Mouse (Mus musculus) gastrocnemius, adult 18-20 months (tissue): ENCODE results near the gene Toporsl. TPM values are rescaled to one million over a fixed set of nuclear protein-coding genes. Genes with fewer than 3 reads are reported as not detected.

Experiments used
- DNase-seq: peaks from one replicate; pipeline ENCODE4 v3.0.0; 2021; ENCODE audit warnings: low spot score
- long read RNA-seq, 2 experiments: library from polyadenylated mRNA; stranded (forward); transcript quantifications; one replicate each; pipeline ENCODE4 v2.0.0; 2021
- total RNA-seq, 2 experiments: library from RNA; stranded (reverse); gene quantifications; 2 replicates each; pipeline ENCODE4 v1.2.3; 2021

Toporsl gene
- total RNA-seq = not detected
- long read RNA-seq, experiment 1 = 0 reads
- long read RNA-seq, experiment 2 = 0 reads

DNA sequence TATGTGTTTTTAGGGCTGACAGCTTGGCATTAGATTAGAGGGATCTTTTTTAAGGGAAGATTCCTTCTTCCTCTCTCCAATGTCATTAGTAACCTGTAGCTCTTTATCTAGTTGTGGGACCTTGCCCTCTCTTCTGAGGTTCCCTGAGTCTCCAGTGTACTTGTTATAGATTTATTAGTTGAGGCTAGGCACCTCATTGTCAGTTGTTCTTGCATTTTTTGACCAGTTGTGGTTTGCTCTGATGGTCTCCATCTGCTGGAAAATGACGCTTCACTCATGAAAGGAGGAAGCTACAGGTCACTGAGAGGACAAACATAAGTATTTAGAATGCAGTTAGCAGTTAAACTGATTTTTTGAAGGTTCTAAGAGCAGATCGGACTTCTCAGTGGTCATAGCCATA lies at the start of gene Toporsl:
Gene Toporsl (plus strand): TSS at position 348 of the 400 bp plus-strand sequence.
- DNase-seq = no peak

DNA sequence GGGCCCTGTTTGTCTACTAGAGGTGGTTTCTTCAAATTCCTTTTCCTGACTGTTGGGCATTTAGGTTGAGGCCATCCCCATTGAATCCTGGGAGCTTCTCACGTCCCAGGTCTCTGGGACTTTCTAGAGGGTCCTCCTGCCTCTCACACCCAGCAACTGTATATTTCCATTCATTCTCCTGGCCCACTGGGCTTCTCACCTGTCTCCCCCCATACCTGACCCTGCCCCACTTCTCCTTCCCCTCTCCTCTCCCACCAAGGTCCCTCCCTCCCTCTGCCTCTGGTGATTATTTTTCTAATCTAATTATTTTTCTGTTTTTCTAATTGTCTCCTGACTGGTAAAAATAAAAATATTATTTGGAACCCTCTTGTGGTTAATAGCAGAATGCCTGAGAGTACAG lies 38.4 kb upstream of the Toporsl start:
- no peak for DNase-seq

GRCm38 (mm10) chr4:52558080-52558479 lies 38.0 kb upstream of the Toporsl start:
- DNase-seq = no peak

- no peak for DNase-seq
Observed at GRCm38 (mm10) chr4:52563859-52564258, 32.2 kb upstream of the Toporsl start.

DNA sequence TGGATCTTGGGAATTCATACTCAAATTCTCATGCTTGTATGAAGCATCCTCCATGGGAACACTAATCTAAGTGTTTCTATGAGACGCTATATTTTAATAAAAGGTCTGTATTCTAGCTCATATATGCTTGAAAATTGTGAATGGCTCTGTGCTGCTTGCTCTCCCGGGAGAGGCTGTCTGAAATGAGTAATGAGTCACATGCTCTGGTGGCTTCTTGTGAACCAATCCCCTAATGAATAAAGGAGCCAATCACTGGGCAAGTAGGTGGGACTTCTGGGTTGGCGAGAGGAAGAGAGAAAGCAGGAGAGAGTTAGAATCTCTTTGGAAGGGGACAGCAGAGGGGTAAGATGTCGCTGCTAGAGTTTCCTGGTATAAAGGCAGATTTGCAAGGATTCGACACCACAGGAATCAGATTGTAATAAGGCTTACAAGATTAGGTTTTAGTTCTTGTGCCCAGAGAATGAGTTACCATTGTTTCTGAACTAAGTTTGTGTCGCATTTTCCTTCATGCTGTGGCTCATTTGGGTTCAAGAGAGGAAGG lies 9.8 kb upstream of the Toporsl start:
- no peak for DNase-seq

DNA sequence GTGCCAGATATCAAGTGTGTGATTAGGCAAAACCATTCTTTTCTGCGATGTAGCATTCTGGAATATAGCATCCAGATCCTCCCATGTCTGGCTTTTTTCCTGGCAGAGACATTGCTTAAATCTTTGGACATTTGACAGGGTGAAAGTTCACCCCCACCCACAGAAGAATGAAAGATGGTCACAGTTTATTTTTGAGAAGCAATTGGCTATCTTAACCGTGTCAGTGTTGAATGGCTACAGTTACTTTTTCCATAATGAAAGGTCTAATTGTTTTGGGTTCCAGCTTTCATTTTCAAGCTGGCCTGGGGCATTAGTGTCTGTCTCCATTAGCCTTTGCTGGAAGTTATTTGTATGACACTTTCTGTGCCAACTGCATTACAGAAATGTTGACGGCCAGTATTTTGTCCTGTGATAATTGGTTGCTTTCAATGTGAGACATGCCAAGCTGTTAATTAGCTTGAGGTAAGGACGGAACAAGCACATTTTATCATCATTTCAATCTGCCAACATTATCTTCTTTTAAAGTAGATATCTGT lies 2.2 kb upstream of the Toporsl start:
- no peak for DNase-seq

DNA sequence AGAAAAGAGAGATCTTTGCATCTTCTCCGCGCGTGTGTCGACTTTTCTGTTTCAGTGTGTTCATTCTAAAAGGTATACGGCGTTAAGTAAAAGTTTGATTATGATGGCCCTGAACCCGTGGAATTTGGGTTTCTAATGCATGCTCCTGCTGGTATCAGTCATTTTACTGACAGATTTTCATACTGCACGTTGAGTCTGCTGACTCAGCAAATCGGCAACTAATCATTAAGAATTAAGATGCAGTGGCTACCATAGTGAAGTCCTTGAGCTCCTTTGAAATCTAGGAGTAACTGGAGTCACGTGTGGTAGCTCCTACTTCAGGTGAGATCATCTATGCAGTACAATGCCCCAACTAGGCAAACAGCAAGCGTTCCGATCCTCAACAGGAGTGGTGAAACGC lies 1.4 kb upstream of the Toporsl start:
- no peak for DNase-seq

- no peak for DNase-seq
Observed at GRCm38 (mm10) chr4:52598180-52598881, 2.3 kb downstream of the Toporsl start.

DNA sequence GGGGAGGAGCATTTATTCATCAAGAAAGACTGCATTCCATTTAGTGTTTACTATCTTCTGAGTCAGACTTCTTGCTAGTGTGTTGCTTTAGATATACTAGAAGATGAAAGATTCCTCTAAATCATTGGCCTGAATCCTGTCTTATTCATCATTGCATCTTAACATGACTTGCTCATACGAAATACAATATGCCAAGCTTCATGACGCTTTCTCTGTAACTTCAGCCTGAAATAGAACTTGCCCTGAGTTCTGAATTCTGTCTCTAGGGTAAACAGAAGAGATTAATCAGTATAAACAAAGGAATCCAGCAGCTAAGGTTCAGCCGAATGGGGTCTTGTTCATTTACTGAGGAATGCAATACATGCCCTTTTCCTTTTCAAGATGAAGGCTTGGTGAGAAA lies 10.8 kb downstream of the Toporsl start:
- DNase-seq = no peak

GRCm38 (mm10) chr4:52634986-52635385 lies 38.9 kb downstream of the Toporsl start:
- DNase-seq = no peak

- DNase-seq = no peak
Observed at GRCm38 (mm10) chr4:52647791-52648190, 51.7 kb downstream of the Toporsl start.

DNA sequence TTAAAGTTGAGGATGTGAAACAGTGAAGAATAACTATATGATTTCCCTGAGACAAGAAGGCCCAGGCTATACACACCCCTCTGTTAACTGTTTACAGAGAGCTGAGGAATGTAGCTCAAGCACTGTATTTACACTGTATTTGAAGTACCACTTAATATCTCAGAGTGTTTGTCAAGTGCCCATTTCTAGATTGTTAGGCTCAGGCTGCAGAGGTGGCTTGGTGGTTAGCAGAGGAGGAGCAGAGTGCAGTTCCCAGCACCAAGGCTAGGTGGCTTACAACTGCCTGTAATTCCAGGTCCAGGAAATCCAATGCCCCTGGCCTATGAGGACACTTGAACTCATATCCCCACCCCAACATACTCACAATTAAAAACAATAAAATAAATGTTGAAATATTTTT lies 63.6 kb downstream of the Toporsl start:
- no peak for DNase-seq

DNA sequence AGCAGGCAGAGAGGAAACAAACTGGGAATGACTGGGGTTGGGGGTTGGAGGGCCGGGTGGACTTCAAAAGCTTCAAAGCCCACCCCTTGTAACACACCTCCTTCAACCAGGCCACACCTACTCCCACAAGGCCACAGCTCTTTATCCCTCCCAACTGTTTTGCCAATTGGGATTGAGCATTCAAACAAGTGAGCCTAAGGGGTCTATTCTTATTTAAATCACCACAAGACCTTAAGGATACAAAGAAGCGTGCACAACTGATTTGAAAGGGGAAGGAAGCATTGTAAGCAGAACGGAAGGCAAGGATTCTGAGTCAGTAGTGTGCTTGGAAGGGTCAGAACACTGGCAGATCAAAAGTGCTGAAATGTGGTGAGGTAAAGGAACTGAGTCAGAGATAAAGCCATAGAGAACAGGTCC lies 64.6 kb downstream of the Toporsl start:
- DNase-seq = no peak

GRCm38 (mm10) chr4:52661311-52661710 lies 65.2 kb downstream of the Toporsl start:
- no peak for DNase-seq

Other genes with a start within 250 kb of the Toporsl start
- 1 to 10 TPM; 1.1 to 1.2 TPM for gene Smc2, start 157.0 kb upstream of the Toporsl start, total RNA-seq
- gene Vma21-ps, start 99.0 kb upstream of the Toporsl start, total RNA-seq = not detected
- not detected for gene Olfr275, start 218.3 kb downstream of the Toporsl start, total RNA-seq